Mouse (Mus musculus) myocyte (in vitro differentiated cells): Measurements from ENCODE around the gene Dusp18.

Experiments used
- CEBPB ChIP-seq: IDR thresholded peaks from 2 replicates; pipeline ENCODE4 v1.6.1; 2011; ENCODE audit warnings: mild to moderate bottlenecking, moderate library complexity; ENCODE audit not compliant: poor library complexity, insufficient read depth, severe bottlenecking
- E2F4 ChIP-seq: IDR thresholded peaks from one replicate; pipeline ENCODE4 v1.6.1; 2011; ENCODE audit warnings: mild to moderate bottlenecking, control low read depth, moderate library complexity; ENCODE audit not compliant: insufficient read depth
- MAX ChIP-seq: IDR thresholded peaks from one replicate; pipeline ENCODE4 v1.6.1; 2011; ENCODE audit warnings: low read depth, mild to moderate bottlenecking, control low read depth
- MYOD1 ChIP-seq, 3 experiments: IDR thresholded peaks; one replicate each; pipeline ENCODE4 v1.6.1; 2011; ENCODE audit warnings: control low read depth in 2 of 3, low read depth in 2 of 3, mild to moderate bottlenecking in 2 of 3, moderate library complexity in 1 of 3; ENCODE audit not compliant: insufficient read length in 2 of 3, control insufficient read depth in 1 of 3
- MYOG ChIP-seq, 3 experiments: IDR thresholded peaks; one replicate each; pipeline ENCODE4 v1.6.1; 2011; ENCODE audit warnings: control low read depth in 2 of 3, low read depth in 2 of 3, mild to moderate bottlenecking in 2 of 3; ENCODE audit not compliant: insufficient read length in 2 of 3, control insufficient read depth in 1 of 3, insufficient read depth in 1 of 3
- POLR2A ChIP-seq: IDR thresholded peaks from one replicate; pipeline ENCODE4 v1.6.1; 2011; ENCODE audit warnings: low read depth, mild to moderate bottlenecking, control low read depth, moderate library complexity; ENCODE audit not compliant: insufficient read length
- POLR2AphosphoS2 ChIP-seq: IDR thresholded peaks from one replicate; pipeline ENCODE4 v1.6.1; 2011; ENCODE audit warnings: low read depth, control low read depth; ENCODE audit not compliant: insufficient read length
- REST ChIP-seq: IDR thresholded peaks from one replicate; pipeline ENCODE4 v1.6.1; 2011; ENCODE audit warnings: mild to moderate bottlenecking, control low read depth, moderate library complexity; ENCODE audit not compliant: insufficient read depth, insufficient read length
- SRF ChIP-seq: IDR thresholded peaks from one replicate; pipeline ENCODE4 v1.6.1; 2011; ENCODE audit warnings: low read depth; ENCODE audit not compliant: control insufficient read depth, insufficient read length
- TCF12 ChIP-seq: IDR thresholded peaks from one replicate; pipeline ENCODE4 v1.6.1; 2011; ENCODE audit warnings: mild to moderate bottlenecking, control low read depth; ENCODE audit not compliant: poor library complexity, insufficient read depth, severe bottlenecking
- TCF3 ChIP-seq: IDR thresholded peaks from one replicate; pipeline ENCODE4 v1.6.1; 2011; ENCODE audit warnings: low read depth, control low read depth; ENCODE audit not compliant: insufficient read length
- USF1 ChIP-seq: IDR thresholded peaks from one replicate; pipeline ENCODE4 v1.6.1; 2011; ENCODE audit warnings: low read depth, mild to moderate bottlenecking, control low read depth, moderate library complexity

DNA sequence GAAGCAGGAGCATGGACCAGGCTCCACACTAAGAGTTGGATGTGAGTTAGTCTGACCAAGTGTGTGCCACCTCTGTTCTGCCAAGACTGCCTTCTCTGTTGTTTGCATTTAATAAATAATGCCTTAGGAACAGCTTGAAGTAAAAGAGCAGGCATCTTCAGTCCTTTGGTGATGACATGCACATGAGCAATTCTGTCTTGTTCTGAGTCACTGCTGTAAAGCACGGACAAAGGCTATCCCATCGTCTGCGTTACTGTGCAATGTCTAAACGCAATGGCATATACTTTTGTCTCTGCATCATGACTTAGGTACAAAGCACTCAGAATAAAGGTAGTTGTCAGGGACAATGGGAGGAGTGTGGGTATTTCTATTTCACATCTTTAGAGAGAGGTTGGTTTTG is 35.3 kb upstream of the Dusp18 start:
- TF ChIP-seq SRF = no peak
- TF ChIP-seq POLR2A = no peak
- TF ChIP-seq TCF12 = no peak
- TF ChIP-seq USF1 = no peak
- no peak for TF ChIP-seq CEBPB
- TF ChIP-seq POLR2AphosphoS2 = no peak
- TF ChIP-seq MYOD1 (IDR thresholded peaks at IDR 0.05; ENCODE audit: control insufficient read depth in 1 of 3, insufficient read length in 2 of 3, low read depth in 2 of 3) = no peak
- no peak for TF ChIP-seq REST
- no peak for TF ChIP-seq E2F4
- no peak for TF ChIP-seq MYOG (IDR thresholded peaks at IDR 0.05; ENCODE audit: control insufficient read depth in 1 of 3, insufficient read depth in 1 of 3, insufficient read length in 2 of 3, low read depth in 2 of 3)
- TF ChIP-seq MAX = no peak
- no peak for TF ChIP-seq TCF3
